Mouse (Mus musculus) lung, postnatal 4 days (tissue): Measurements from ENCODE around the gene Cryzl2.

ENCODE experiments used
- DNase-seq, 2 experiments: peaks; one replicate each; pipeline ENCODE4 v3.0.0; 2021

Cryzl2 gene

DNA sequence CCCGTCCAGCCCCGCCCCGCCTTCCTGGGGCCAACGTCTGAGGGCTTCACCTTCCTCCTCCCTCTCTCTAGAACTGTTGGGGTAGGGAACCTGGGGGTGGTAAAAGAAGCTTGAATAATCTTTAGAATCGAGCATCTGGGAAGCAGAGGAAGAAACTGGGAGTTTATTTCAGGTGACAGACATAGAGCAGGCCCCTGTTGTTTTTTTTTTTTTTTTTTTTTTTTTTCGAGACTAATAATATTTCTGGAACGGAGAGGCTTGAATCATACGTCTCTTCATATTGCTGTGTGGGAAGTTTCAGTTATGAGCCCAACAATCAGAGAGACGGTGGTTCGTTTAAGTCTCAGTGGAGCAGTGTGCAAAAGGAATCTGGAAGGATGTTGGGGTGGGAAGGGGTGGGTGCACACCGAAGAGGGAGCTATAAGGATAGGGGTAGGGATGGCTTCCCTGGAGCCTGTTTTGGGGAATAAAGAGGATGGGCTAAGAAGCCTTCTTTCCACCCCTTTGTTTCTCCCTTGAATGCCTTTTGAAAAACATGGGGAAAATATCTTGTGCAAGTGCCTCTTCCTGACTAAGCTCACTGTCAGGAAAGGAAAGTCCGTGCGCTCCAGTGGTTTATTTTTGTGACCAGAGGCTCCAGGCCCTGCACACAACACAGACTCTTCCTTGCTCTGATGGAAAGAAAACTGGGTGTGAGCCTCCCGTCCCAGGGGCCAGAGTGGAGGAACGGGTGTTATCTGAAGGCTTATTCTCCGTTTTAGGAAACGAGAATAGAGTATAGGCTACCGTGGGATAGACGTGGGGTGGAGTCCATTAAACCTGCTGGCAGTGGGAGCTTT lies 14.4 kb upstream of the Cryzl2 start:
- DNase-seq: no peak

DNA sequence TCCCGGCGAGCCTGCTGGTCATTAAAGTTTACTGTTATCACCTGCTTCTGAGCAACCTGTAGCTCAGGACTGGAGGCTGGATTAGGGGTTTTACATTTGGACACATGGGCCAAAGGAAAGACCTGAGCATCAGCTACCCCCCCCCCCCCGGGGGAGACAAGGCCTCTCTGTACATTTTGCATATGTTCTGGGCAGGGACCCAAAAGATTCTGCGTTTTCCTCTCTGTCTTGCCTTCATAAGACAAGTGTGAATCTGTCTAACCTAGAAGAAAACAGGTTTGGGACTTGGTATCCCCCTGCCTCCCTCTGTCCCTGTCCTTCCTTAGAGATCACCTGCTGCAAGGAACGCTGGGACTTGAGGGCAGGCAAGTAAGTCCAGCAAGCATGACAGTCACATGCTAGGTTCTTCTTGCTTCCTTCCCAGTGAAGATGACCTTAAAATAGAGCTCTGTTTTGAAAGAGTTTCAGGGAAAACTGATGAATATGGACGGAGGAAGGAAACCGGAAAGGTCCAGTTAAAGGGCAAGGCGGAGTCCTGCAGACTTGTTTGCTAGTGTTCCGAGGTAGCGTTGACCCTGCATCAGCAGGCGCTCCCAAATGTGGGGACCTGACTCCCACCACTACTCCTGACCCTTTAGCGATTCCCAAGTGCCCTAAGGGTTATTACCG lies 13.6 kb upstream of the Cryzl2 start:
- no peak for DNase-seq

DNA sequence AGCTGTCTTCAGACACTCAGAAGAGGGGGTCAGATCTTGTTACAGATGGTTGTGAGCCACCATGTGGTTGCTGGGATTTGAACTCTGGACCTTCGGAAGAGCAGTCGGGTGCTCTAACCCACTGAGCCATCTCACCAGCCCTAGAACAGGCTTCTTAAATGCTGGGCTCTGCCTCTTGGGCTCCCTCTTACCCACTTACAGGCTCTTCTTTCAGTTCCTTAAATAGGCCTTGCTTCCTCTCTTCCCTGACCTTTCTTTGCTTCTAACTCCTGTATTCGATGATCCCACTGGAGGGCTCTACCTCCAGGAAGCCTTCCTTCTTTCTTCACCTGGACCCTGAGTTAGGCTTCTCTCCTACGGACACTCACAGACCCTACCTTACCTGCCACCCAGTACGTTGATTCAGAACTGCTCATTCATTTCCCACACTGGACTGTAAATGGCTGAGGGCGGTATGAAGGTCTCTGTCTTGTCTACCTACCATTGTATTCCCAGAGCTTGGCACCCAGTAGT lies 12.9 kb upstream of the Cryzl2 start:
- no peak for DNase-seq

DNA sequence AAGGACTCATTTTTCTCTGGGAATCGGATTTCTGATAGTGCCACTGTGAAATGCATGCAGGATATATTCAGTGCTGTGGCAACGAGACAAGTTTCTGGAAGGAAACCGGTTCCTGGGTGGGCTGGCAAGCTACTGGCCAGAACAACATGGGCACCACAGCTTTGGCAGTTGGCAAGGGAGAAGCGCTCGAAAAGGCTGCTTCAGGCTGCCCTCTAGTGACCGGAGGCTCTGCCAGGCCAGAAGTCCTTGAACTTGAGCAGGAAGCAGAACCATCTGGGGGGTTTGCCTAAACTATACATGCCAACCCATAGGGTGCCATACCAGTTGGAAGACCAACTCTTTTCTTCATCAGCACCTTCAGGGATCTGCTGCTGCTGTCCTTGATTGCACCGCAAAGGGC lies 12.1 kb upstream of the Cryzl2 start:
- peak; percentile 79 to 81 for DNase-seq

DNA sequence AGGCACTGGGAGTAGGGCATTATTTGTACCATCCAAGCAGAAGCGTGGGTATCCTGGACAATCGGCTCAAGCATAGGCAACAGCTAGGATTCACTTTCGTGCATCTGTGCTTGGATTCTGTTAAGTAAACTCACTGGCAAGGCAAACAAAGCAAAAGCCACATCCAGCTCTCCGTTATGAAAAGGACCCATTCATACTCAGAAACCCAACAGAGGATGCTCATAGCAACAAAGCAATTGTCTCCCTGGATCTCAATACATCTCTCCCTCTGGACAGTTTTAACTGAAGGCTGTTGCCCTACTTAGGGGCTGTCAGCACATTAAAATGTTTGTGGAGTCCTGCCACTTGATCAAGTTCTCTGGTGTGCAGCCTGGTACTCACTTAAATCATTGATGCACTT lies 11.2 kb upstream of the Cryzl2 start:
- DNase-seq: no peak

DNA sequence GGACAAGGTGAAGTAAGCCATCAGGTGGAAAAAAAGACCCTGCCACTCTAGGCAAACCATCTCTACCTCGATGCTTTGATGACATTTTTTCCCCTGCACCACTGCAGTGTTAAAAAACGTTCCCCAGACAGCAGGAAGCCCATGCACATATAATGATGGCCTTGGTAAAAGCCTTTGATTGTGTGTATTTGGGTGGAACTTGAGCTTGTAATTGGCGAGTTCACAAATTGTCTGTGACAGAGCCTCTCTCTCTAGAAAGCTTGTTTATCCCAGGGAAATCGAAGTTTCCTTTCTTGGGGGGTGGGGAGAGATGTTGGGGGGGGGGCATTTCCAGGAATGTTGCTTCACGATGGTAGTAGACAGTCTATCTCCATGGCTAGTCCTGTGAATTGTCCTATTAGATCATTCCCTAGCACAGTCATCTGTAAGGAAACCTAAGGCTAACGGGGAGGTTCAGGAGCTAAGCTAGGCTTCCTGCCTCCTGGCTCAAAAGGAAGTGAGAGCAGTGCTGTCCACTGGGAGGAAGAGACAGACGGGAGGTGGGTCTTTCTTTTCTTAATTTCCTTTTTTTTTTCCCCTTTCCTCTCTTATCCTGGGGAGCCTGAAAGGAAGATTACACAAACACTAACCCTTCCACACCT lies 10.1 kb upstream of the Cryzl2 start:
- DNase-seq: peak; percentile 23 to 28

DNA sequence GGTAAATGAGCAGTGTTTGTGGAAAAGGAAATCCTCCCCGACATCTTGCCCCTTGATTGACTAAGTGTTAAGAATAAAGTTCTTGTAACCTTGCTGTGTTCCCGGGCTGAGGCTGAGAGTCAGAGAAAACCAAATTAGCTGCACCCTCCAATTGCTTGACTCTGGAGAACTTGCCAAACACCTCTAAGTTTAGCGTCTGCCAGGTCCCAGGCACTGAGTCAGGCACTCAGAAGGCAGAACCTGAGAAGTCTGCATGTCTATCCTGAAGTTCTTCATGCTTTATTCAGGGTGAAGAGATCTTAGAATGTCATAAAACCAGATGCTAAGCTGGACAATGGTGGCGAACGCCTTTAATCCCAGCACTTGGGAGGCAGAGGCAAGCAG lies 9.6 kb upstream of the Cryzl2 start:
- DNase-seq: peak in 1 of 2 experiments; percentile 29

DNA sequence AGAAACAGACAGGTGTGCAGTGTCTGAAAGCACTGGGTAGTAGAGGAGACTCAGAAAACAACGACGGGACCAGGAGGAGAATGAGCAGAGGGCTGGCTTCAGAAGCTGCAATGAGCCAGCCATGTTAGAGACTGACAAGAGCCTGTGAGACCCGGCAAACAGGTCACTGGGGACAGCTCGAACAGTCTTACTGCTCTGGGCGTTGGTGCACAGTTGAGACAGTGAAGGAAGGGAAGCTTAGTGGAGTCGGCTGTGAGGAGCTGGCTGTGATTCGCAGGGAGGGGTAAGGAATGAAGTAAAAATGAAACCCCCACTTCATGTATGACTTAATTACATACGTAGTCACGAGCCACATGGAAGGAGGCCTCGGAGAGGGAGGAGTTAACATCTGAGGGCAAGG lies 8.8 kb upstream of the Cryzl2 start:
- peak in 1 of 2 experiments; percentile 14 for DNase-seq

DNA sequence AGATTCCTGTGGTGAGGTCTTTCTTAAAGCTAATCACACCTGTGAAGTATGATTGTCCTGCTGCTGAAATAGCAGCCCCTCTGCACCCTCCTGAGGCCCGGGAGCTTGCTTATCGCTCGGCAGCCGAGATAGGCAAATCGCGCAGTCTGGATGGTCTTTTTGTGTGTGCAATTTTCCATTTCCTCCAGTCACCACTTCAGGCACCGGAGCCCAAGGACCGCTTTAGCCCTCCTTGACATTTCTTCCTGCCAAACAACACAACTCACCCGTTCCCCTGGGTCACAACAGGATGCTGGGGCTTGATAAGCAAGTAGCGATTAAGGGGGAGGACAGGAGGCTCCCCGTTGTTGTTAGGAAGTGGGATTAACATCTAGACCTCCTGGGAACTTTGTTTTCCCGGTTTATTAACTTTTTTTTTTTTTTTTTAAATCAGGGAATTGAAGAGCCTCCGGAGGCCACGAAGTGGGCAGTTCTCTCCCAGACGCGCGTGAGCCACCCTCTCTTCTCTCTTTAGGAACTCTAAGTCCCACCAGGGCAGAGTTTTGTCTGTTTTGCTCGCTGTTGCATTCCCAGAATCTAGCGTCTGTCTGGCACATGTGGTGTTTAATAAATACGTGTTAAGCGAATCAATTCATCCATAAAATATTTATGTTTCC lies 8.3 kb upstream of the Cryzl2 start:
- DNase-seq: peak; percentile 36 to 56

DNA sequence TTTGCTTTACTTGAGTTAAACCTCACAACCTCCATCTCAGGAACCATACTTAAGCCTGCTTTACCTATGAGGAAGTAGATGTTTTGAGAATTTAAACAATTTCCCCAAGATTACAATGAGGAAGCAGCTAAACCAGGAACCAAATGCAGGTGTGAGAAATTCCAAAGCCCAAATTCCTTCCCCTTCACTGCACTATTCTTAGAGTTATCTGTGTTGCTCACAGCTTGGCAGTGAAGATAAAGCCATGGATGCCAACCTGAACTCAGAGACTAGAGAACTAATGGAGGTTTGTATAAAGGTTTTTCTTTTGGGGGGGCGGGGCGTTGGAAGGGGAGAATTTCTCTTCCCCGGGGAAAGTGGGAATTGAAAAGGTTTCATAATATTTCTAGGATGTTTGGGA lies 6.1 kb upstream of the Cryzl2 start:
- no peak for DNase-seq

DNA sequence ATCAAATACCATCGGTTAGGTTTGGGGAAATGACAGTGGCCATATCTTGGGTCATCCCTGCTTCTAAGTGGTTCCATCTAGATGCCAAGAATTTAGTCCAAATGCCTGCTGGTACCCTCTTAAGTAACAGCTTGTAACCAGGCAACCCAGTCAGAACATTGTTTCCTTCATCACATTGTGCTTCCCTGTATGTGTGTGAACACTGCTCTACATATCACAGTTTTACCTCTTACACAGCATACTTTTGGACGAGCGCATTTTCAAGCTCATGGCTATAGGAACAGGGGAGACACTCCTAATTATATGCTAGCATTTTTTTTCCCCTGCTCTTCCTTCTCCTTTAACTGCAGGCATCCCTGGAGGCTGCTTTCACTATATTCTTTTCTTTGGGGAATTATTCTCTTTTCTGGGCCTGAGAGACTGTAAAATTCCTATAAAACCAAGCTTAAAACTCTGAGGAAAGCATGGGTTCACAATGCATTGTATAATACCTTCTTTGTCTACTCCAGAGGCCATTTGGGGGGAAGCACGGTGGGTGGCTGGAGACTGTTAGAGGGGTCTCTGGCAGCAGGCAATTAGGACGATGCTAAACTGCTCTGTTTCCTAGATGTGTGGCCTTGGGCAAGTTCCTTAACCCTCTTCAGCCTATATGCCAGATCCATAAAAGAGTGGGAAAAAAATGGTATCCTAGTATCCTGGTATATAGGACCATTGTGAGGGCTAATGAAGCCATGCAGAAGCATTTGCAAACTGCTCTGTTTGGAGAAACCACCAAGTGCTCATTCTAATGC lies 5.4 kb upstream of the Cryzl2 start:
- DNase-seq: no peak

DNA sequence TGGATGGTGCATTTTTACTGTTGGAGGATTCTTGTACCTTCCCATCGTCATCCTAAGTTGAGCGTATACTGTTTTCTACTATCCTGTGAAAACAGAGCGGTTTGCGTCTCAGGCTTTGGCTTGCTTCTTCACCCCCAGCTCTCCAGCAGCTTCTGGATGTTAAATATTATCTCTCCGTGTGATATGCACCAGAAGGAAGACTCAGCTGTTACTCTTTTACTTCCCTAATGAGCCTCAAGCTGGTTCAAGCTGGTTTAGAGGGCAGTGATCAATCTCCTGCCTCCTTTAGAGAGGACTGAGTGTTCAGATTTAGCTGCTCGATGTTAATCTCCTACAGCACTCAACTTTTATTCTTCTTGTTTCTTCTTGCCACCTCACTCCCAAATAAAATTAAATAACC lies 3.5 kb upstream of the Cryzl2 start:
- DNase-seq: no peak

DNA sequence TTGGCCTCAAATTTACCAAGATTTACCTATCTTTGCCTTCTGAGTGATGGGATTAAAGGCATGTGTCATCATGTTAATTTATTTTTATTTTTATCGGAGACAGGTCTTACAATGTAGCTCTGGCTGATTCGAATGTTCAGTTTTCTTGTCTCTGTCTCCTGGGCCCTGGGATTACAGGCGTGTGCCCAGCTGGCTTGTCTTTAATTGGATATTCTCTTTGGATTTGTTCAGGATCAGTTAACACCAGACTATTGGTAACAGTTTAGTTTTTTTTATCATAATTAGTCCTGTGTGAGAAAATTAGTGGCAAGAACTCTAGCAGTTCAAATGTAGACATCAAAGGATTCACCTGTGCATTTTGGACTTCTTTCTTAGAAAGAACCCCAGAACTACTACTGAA lies 588 bp upstream of the Cryzl2 start:
- no peak for DNase-seq

DNA sequence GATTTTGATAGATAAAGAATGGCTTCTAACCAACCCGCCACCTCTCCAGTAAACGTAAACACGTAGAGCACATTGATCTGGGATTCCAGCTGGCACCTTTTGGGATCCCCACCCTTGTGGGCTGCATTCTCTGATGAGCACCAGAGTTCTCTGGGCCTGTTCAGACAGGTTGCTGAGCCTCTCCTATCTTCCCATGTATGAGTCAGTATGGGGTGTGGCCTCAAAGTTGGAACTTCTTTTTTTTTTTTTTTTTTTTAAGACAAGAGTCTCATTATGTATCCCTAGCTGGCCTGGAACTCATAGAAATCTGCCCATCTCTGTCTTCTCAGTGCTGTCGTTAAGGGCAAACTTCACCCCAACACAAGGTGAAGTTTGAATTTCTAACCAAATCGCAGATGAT lies 1.5 kb downstream of the Cryzl2 start:
- DNase-seq: no peak

DNA sequence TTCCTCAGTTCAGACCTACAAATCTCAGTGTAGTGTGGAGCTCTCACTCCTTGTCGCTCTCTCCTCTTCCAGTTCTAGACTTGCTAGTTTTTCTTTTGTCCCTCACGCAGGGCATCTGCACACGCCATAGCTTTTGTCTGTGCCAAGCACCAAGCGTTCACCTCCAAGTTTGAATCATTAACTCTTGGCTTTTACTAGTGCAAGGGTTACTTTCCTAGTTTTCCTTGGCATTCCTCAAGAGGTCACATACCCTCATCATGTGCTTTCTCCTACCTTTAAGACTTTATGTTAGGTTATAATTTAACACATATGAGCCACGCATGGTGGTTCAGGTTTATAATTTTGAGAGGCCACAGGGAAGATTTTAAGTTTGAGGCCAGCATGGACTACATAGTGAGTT lies 2.9 kb downstream of the Cryzl2 start:
- DNase-seq: no peak

DNA sequence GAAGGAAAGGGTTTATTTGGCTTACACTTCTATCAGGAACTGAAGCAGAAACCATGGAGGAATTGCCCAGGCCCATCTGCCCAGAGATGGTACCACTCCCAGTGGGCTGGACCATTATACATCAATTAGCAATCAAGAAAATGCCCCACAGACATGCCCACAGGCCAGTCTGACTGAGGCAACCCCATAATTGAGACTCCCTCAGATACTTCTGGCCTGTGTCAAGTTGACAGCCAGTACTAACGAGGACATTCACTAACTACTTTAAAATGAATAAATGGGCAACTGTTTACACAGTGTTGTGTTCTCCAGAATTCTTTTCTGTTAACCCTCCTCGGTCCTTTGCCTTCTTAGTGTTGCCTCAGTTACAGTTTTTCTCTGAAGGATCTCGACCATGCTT lies 4.0 kb downstream of the Cryzl2 start:
- DNase-seq: no peak

DNA sequence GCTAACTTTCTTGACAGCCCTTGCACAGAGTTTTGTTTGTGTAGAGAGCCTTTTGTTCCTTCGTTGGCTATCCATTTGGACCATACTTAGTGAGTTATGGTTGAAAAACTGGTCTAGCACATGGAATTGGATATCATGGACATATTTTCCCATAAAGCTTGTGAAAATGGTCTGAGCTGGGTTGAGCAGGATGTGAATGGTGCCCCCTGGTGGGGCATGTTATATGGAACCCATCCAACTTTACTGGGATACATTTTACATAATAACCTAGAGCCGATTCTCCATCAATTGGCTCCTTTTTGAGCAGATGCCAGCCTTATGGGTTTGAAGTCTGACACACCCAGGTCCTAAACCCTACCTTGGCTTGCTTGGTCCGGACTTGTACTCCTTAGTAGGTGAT lies 6.8 kb downstream of the Cryzl2 start:
- peak in 1 of 2 experiments; percentile 57 for DNase-seq

DNA sequence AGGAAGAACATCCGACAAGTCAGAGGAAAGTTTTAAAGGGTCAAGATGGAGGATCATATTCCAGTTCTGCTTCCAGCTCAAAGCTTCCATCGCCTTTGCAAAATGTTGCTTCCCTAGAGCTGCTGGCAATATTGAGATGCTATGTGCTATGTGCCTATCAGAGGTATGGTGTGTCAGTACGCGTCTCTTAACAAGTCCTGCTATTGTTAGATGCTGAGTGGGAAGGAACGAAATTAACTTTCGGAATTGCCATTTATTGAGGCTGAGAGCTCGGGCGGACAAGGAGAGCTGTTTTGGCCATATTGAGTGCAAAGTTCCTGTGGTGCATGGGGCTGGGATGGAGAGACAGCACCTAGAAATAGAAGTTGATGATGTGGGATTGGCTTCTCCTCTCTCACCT lies 9.5 kb downstream of the Cryzl2 start:
- no peak for DNase-seq

DNA sequence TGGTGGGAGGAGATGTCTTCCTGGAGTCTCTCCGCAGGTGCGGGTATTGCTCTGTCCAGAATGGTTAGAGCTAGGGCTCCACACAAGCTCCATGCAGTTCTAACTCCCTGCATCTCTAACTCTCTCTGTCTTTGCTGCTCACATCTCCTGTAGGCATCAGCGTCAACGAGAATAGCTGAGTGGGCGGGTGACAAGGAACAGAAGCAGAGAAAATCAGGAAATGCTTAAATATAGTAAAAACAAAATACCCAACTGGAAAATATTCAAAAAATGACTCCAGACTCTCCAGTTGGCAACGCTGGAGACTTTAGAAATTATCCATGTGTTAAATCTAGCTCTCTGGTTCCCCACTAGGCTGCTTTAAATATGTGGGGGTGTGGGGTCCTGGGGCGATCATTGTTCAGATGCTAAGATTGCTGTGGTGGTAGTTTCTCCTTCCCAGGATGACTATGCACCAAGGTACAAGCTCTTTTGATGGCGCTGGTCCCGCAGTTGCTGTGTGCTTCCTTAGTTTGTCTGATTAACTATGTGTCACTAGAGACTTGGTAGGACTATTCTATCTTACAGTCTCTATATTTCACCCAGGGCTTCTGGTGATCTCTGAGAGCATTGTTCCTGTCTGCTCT lies 12.5 kb downstream of the Cryzl2 start:
- DNase-seq: no peak

DNA sequence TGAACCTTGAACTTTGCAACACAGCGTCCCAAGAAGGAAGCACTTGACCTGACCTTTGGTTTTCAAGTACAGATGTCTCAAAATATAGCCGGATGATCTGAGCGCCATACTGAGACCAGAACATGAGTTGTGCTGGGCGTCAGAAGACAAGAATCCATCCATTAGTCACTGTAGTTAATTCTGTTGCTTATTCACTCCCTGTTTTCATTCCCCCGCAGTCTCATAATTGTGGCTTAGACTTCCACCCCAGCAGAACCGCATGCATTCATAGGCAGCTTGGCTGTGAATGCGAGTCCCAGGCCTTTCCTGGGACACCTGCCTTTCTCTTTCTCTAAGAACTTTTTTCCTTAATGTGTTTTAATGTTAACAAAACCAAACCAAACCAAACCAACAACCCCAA lies 14.3 kb downstream of the Cryzl2 start:
- no peak for DNase-seq

DNA sequence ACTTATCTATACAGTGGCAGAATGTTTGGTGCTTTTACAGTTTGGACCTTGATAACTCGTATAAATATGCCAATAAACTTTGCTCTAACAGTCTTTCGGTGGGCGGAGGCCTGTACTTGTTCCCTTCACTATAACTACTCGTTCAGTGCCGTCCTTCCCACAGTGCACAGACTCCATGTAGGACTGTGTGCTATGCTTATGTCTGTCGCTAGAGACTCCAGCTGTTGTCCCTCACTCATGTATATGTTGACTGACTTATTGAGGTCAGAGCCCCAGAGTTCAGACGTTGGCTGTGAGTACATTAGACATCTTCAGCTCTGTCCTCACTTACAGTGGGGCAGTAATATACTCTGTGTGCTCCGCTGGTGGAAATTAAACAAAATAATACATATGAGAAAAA lies 16.5 kb downstream of the Cryzl2 start:
- DNase-seq: no peak

DNA sequence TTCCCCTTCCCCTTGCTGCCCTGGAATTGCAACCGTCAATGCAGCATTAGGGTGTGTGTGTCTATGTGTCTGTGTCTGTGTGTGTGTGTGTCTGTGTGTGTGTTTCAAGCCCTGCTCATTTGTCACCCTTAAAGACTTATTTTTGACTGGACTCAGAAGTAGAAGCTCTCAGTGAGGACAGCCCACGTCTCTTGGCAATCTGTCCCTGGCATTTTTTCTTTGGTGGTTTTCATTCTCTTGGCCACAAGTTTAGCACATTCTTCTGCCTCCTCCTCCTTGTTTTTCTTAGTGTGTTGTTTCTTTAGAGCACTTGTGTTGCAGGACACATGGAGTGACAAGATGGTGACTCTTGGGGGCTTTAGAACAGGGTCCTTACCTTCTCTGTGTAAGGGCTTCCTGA lies 17.9 kb downstream of the Cryzl2 start:
- no peak for DNase-seq
